Mouse (Mus musculus) cerebral cortex, adult 2 months (tissue): ENCODE data around the gene Sort1.

ENCODE experiments used
- WGBS: fragments of 180-500 bp; shearing (Covaris S2); methylation state at CpG from one replicate; pipeline ENCODE4 v1.1.7; 2018; 5-methylcytosine and 5-hydroxymethylcytosine counted together

The Sort1 gene

DNA sequence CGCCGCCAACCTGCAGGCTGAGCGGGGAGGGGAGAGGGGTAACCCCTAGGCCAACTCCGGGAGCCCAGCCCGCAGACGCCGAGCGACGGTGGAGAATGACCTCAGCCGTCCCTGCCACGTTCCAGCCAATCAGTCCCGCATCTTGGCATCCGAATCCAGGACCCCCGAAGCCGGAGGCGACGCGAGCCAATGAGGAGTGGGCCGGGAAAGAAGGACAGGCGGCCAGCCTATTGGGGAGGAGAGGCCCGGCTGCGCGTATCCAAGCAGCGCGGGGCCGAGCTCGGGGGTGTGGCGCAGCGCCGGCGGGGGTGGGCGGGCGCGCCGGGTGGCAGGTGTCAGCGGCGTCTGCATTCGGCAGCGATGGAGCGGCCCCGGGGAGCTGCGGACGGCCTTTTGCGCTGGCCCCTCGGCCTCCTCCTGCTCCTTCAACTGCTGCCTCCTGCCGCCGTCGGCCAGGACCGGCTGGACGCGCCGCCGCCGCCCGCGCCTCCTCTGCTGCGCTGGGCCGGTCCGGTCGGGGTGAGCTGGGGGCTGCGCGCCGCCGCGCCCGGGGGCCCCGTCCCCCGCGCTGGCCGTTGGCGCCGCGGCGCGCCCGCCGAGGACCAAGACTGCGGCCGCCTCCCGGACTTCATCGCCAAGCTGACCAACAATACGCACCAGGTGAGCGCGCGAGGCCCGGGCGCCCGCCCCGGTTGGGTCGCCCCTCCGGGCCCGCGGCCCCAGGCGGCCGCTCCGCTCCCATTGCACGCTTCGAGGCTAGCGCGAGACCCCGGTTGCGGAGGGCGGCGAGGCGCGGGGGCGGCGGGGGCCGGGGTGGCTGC, at the start of gene Sort1:
TSS of gene Sort1 (plus strand) at position 302 of the 821 bp plus-strand sequence.
- WGBS, result under 1% methylated on average over 104 of the region's 109 CpGs

DNA sequence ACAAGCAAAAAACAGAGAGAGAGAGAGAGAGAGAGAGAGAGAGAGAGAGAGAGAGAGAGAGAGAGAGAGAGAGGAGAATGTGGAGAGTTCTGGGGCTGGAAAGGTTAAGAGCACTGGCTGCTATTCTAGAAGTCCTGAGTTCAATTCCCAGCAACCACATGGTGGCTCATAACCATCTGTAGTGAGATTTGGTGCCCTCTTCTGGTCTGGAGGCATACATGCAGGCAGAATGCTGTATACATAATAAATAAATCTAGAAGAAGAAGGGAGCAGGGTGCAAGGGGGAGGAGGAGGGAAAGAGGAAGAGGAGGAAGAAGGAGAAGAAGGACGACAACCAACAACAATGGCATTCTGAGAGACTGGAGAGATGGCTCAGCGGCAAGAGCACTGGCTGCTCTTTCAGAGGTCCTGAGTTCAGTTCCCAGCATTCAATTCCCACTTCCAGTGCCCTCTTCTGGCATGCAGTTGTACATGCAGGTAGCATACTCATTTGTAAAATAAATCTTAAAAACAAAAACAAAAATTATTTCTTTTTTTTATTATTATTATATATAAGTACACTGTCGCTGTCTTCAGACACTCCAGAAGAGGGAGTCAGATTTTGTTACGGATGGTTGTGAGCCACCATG, 46.3 kb upstream of the Sort1 start:
- 88% methylated on average over 4 of the region's 4 CpGs for WGBS

- 49% methylated on average over 3 of the region's 3 CpGs for WGBS
Measured at GRCm38 (mm10) chr3:108241243-108241839, 42.5 kb upstream of the Sort1 start.

DNA sequence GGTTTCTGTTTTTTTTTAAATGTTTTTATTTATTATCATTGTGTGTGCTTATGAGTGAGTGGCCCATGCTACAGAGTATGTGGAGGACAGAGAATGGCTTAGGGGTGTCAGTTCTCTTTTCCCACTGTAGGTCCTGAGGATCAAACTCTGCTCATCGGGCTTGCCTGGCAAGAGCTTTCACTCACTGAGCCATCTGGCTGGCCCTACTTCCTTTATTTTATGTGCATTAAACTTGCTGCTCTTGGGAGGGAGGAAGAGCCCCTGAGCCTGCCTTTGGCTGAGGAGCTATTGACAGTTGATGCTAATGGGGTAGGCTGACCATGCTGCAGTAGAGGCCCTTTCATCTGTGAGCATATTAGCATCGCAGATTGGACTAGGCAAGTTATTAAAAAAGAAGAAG, 37.0 kb upstream of the Sort1 start:
- WGBS, result 60% methylated on average over 2 of the region's 2 CpGs

GRCm38 (mm10) chr3:108256719-108257637, 26.9 kb upstream of the Sort1 start, which contains the start of gene Psma5:
Psma5 (plus strand) TSS chr3:108256926.
- under 1% methylated on average over 78 of the region's 79 CpGs for WGBS

GRCm38 (mm10) chr3:108257831-108258500, 25.9 kb upstream of the Sort1 start:
- WGBS, result 58% methylated on average over 3 of the region's 3 CpGs

DNA sequence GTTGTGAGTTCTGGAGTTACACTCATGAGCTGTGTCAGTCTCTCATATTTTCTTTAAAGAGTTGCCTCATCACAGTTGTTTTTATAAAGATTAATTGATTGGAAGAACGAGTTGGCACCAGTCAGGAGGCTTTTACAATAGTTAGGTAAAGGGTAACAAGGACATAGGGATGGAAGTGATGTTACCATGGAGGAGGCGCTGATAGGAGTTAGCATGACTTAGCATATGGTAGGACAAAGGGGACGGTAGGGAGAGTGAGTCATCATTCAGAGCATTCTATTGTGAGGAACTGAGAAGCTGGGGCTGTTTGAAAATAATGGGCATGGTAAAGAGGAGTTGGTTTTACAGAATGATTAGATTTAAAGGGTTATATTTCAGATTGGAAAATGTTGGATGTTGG, 24.6 kb upstream of the Sort1 start:
- WGBS, result 41% methylated on average over 3 of the region's 3 CpGs

GRCm38 (mm10) chr3:108279495-108279894, 4.4 kb upstream of the Sort1 start:
- 68% methylated on average over 5 of the region's 5 CpGs for WGBS

DNA sequence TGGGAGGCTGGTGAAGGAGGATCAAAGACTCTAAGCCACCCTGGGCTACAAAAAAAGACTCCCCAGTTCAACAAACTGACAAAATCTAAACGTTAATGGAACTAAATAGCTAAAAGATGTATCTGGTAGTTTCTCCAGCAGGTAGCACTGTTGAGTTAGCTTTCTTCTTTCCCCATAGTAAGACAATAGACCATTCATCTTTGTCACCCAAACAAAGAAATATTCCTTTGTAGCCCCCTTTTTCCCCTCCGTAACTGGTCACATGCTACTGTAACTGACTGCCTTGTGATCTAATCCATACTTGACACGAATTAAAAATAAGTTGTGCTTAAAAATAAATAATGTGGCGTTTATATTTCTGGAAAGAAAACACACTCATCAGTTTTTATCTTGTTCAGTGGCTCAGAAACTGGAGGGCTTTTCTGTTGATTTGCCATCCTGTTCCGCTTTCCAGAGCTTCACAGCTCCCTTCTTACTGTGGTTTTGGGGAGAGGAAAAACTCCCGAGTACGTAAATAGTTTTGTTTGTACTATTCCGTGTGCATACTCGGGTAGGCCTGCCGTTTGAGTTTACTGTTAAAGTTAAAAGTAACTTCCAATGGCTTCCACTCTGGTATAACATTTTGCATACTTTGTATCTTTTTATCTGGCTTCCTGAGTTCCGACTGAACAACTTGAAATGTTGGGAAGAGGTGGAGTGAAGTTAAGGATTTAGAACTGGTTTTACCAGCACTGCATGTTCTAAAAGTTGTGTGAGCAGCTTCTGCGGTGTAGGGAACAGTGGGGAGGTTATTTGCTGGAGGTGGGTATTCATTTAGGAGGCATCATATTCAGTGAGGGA, 1.3 kb upstream of the Sort1 start:
- WGBS, result 6% methylated on average over 12 of the region's 12 CpGs

DNA sequence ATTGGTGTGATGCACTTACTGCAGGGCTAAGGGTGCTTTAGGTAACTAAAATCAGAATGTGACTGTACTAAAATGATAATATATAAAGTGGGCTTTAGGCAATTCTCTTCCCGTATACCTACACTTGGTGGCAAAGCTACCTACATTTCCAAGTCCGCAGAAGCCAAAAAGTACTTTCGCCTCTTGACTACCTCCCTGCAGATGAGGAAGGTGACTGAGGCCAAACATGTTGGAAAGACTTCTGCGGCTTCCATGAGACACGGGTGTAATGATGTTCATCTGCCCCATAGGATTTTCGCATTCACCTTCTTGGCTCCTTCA, 681 bp upstream of the Sort1 start:
- 4% methylated on average over 6 of the region's 6 CpGs for WGBS

DNA sequence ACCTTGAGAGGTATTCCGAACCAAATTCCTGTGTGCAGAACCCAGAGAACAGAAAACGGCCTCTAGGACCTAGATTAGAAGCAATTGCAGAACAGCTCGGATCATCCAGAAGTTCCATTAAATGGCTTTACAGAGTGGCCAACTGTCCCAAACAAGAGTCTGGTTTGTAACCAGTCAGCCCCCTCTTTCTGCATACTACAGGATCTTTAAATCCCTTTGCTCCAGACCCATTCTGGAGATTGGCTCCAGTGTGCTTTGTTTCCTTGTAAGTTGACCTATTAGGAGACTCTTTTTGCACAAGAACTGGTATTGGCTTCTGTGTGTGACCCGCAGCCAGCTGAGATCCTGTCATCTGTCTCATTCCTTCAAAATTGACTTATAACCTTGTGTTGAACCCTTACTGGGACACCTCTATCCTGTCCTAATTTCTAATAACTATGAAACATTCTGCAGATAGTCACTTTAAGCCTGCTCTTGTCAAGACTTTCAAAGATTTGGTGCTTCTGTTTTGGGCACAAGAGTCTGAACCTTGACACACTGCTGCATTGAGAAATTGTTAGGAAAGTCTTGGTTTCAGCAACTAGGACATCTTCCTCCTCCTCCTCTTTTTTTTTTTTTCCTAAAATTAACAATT, 1.3 kb downstream of the Sort1 start:
- 20% methylated on average over 4 of the region's 4 CpGs for WGBS

DNA sequence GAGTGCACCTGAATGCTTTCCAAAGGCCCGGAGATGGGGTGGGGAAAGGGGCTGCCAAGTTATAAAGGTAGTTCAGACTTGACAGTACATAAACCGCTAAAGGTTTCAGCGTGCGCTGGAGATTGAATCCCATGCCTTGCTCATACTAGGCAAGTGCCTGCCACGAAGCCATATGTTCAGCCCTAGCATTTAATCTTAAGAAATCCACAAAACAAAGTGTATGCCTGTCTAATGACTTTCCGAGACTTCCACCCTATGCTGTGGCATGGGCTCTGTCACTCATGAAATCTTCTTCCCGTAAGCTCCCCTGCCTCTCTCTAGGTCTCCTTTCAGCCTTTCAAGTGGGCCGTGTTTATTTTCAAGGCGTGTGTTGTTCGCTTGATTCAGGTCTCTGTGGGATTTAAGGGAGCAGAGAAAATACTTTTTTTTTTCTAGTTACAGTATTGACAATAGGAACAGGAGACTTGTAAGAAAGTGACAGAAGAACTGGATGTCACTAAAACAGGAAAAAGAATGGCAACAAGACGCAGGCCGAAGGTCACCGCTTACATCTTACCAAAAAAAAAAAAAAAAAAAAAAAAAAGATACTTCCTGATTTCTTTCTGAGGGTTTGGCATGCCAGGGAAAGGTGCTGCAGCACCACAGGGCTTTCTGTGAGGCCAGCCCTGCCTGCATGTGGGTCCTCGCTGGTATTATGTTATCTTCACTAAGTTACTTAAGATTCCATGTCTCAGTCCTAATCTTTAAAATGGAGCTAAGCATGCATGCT, 3.0 kb downstream of the Sort1 start:
- 45% methylated on average over 14 of the region's 14 CpGs for WGBS

DNA sequence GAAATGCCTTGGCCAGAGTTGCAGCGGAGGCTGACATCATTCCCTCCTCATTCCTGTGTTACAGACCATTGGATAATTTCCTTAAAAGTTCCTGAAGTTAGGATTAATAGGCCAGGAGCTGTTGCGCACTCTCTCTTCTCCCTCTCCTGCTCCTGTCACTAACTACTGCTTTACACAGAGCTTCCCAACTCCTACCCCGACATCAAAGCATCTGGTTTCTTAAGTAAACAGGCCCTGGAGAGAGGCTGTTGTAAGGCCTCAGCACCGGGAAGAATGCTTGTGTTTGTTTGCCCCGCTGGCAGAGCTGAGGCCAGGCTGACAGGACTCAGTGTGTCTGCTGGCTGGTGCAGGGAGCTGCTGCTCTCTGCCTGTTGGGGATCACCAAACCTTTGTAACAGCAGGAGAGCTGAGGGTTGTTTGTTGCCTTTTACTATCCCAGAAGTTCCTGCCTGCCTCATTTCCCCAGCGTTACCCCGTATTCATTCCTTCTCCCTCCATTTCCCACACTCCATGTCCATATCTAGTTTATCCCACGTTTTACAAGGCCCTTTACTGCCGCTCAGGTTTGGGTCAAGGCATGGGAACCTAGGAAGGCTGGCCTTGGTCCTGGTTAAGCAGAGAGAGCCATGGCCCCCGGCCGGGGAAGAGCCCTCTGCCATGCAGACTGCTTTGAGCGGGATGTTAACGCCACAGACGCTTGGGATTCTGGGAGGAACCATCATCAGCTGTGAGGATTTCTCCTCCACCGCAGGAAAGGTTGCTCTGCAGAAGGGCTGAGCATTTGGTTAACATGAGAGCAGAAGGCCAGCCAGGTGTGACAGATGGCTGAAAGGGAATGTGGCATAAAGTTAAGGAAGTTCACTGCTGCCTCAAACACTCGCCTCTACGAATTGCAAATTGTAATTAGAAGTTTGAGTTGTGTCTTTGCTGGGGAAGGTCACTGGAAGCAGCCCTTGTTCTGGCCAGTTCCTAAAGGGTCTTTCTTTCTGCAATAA, 4.2 kb downstream of the Sort1 start:
- WGBS, result 29% methylated on average over 17 of the region's 17 CpGs

DNA sequence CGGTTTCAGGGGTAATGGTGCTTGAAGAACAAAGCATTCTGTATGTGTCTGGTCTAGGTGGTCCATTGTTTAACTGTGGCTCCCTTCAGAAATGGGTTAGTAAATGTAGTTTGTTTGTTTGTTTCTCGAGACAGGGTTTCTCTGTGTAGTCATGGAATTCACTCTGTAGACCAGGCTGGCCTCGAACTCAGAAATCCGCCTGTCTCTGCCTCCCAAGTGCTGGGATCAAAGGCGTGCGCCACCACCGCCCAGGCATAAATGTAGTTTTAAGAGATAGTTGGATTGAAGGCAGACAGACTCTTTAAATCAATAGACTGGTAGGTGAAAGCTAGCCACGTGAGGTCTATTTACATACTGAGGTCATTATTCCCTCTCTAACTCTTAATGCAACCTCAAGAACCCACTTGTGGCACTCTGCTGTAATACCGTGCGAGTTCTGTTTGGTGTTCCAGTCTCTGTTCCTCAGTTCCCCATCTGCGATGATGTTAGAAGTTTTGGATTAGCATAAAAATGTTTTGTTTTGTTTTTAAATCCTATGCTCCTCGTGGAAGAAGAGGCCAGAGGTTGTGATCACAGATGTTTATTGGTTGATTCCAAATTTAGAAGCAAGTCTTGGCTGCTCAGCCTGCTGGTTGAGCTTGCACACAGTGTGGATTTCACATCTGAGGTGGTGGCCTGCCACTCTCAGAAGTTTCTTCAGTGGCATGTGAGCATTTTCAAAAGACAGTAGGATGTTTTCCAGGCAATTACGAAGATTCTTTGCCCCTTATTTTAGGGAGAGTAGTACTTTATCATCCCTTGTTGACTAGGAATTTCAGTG, 5.6 kb downstream of the Sort1 start:
- 67% methylated on average over 13 of the region's 13 CpGs for WGBS

DNA sequence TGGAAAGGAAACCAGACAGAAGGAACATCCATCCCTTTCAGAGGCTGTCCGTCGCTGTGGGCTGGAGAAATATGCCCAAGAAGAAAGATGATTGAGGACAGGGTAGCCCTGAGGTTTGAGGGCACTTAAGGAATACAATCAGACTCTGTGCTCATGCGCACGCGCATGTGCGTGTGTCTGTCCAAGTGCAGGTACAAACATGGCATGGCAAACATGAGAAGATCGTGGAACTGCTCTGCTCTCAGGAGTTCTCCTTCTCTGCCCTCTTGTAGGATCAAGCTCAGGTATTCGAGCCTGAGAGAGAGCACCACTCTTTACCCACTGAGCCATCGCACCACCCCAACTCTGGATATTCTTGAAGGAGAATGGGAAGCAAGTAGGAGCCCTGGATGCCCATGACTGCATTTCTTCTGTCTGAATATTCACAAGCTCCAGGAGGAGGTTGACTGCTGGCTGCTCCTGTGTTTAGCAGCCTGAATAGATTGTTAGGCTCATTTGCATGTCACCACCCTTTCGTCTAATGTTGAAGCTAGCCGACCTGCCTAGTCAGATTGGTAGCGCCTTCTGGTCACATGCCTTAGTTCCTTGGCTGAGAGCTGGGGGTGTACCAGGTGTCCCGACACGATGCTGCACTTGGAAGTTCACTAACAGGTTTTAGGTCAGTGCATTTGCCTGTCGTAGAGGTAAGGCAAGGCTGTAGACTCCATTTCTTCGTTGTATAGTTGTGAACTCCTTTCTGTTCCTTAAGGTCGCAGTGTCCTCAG, 7.3 kb downstream of the Sort1 start:
- 72% methylated on average over 17 of the region's 17 CpGs for WGBS

- WGBS, result 34% methylated on average over 2 of the region's 2 CpGs
Measured at GRCm38 (mm10) chr3:108294398-108294797, 10.5 kb downstream of the Sort1 start.
